Mouse (Mus musculus): ENCODE data around the gene Arrdc4. TPM values are rescaled to one million over a fixed set of nuclear protein-coding genes. Genes with fewer than 3 reads are reported as not detected.

Gene Arrdc4
- 5.8 and 9.0 TPM in 2 replicates for polyA plus RNA-seq (2021; fragmentation: Nextera tagmentation)
- long read RNA-seq, experiment 1, transcript Arrdc4-202 (5 exons, 1,129 nt): minor isoform, 7 of 27 reads
- long read RNA-seq, experiment 1, transcript Arrdc4-201 (8 exons, 3,905 nt): major isoform, 17 of 27 reads
- long read RNA-seq, experiment 1, partial matches to known transcripts: 2 of 27 reads
- long read RNA-seq, experiment 1, other reads (novel, unspliced or antisense): 1 of 27 reads
- long read RNA-seq, experiment 2, transcript Arrdc4-202 (5 exons, 1,129 nt): major isoform, 11 of 13 reads
- long read RNA-seq, experiment 2, partial matches to known transcripts: 1 of 13 reads
- long read RNA-seq, experiment 2, other reads (novel, unspliced or antisense): 0 of 13 reads

GRCm38 (mm10) chr7:68748761-68749635 lies at the start of gene Arrdc4:
Gene Arrdc4, minus strand, starts transcription at chr7:68749241.

